Mouse (Mus musculus) forebrain, postnatal 0 days (tissue): ENCODE data around the gene Chrna1. TPM values are rescaled to one million over a fixed set of nuclear protein-coding genes. Genes with fewer than 3 reads are reported as not detected.

Source experiments
- ATAC-seq: fragments of 200-750 bp; cut with Nextera tagmentation; 2 replicates; pipeline ENCODE4 v1.8.0; 2017; ENCODE audit warnings: mild to moderate bottlenecking, moderate library complexity
- DNase-seq: peaks from one replicate; pipeline ENCODE4 v3.0.0-alpha.2; 2015
- H3K27ac ChIP-seq: fragments of 300-500 bp; sonication (generic); 2 replicates; pipeline ENCODE4 v1.5.1; 2014; ENCODE audit warnings: low read depth, mild to moderate bottlenecking, antibody characterized with exemption, low read length, moderate library complexity, mixed read lengths
- H3K27me3 ChIP-seq: fragments of 300-500 bp; sonication (generic); 2 replicates; pipeline ENCODE4 v1.6.1; 2014; ENCODE audit warnings: mild to moderate bottlenecking, low read length, mixed read lengths; ENCODE audit not compliant: insufficient read depth
- H3K36me3 ChIP-seq: fragments of 300-500 bp; sonication (generic); 2 replicates; pipeline ENCODE4 v1.6.1; 2014; ENCODE audit warnings: mild to moderate bottlenecking, moderate library complexity; ENCODE audit not compliant: insufficient read depth
- H3K4me1 ChIP-seq: fragments of 300-500 bp; sonication (generic); 2 replicates; pipeline ENCODE4 v1.6.1; 2014; ENCODE audit warnings: antibody characterized with exemption; ENCODE audit not compliant: insufficient read depth
- H3K4me2 ChIP-seq: fragments of 300-500 bp; sonication (generic); 2 replicates; pipeline ENCODE4 v1.6.1; 2014; ENCODE audit warnings: low read depth, mild to moderate bottlenecking, moderate library complexity
- H3K4me3 ChIP-seq: fragments of 300-500 bp; sonication (generic); 2 replicates; pipeline ENCODE4 v1.5.1; 2014; ENCODE audit warnings: low read depth, low read length, mixed read lengths
- H3K9ac ChIP-seq: fragments of 300-500 bp; sonication (generic); 2 replicates; pipeline ENCODE4 v1.6.1; 2014; ENCODE audit warnings: mild to moderate bottlenecking
- H3K9me3 ChIP-seq: fragments of 300-500 bp; sonication (generic); 2 replicates; pipeline ENCODE4 v1.6.1; 2016; ENCODE audit warnings: low read length
- CTCF ChIP-seq: sonication (generic); IDR thresholded peaks from 2 replicates; pipeline ENCODE4 v1.5.1; 2016; ENCODE audit warnings: antibody characterized with exemption, control low read depth, low read depth
- WGBS: fragments of 180-500 bp; shearing (Covaris S2); extraction: QIAGEN DNeasy Blood & Tissue Kit; methylation state at CpG from one replicate; pipeline ENCODE4 v1.1.7; 2014; 5-methylcytosine and 5-hydroxymethylcytosine counted together
- polyA plus RNA-seq: library from polyadenylated mRNA; unstranded; fragments of >200 nt; fragmentation: Nextera tagmentation; extraction: Ambion mirVana; gene quantifications from 2 replicates; pipeline ENCODE4 v1.2.1, GENCODE M21; 2015
- total RNA-seq: library from RNA; depleted of rRNA; stranded (reverse); fragments of >200 nt; gene quantifications from 2 replicates; pipeline ENCODE4 v1.2.3, GENCODE M21; 2014

The Chrna1 gene
- total and polyA plus RNA-seq, 2 experiments from 2014 or later, result 0.05 to 0.17 TPM

DNA sequence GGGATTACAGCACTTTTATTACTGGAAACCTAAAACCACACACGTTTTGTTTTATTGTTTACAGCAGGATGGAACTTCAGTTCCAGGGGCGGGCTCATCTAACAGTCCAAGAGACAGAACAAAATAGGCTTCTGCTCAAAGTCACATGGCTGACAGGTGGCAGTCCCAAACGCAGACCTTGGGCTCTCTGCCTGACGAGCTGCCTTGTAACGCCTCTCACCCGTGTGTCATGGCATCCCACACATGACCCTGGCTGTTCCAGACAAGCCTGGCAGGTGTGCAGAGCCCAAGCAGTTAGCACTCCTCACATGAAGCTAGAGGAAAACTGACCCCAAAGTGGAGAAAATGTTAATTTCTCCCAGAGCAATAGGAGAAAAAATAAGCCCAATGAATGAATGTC, 31.7 kb upstream of the Chrna1 start:
- no peaks in the 10 kb centered on the region for H3K4me1 ChIP-seq
- no peak overlapping the region for H3K9ac ChIP-seq
- DNase-seq (no peak), ATAC-seq (no peak)
- no peak for TF ChIP-seq CTCF
- H3K4me2 ChIP-seq, result no peak overlapping the region
- 69% methylated on average over 6 of the region's 6 CpGs for WGBS
- no peaks in the 10 kb centered on the region for H3K9me3 ChIP-seq
- no peak overlapping the region for H3K27ac ChIP-seq
- no peak overlapping the region for H3K4me3 ChIP-seq
- no peaks in the 10 kb centered on the region for H3K27me3 ChIP-seq
- H3K36me3 ChIP-seq, result peaks cover 12% of the 10 kb centered on the region

DNA sequence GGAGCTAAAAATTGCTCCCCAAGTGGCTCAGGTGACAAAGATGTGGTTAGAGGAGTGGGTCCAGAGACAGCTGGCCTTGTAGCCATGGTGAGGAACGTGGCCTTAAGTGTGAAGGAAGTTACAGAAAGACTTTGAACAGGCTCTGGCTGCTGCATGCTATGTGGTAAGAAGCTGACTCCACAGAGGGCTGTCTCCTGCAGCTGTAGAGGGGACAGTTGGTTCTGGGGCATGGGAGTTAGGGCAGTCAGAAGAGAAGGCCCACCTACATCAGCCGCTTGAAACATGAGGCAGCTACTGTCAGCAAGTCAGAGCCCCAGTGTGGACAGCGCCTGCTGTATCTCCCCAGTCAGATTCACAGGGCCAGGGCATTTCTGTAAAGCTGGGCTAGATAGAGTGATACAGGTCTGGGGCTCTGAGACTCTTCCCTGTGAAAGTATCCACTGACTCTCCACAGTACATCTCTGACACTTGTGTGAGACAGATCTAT, 29.6 kb upstream of the Chrna1 start:
- H3K4me1 ChIP-seq, result peaks cover 6% of the 10 kb centered on the region
- H3K9me3 ChIP-seq, result no peaks in the 10 kb centered on the region
- H3K27me3 ChIP-seq, result no peaks in the 10 kb centered on the region
- ATAC-seq (no peak), DNase-seq (no peak)
- no peak for TF ChIP-seq CTCF
- H3K27ac ChIP-seq, result no peak overlapping the region
- H3K36me3 ChIP-seq, result peaks cover 7% of the 10 kb centered on the region
- H3K4me2 ChIP-seq, result no peak overlapping the region
- no peak overlapping the region for H3K9ac ChIP-seq
- 96% methylated on average over 3 of the region's 3 CpGs for whole genome bisulfite sequencing
- H3K4me3 ChIP-seq, result no peak overlapping the region

DNA sequence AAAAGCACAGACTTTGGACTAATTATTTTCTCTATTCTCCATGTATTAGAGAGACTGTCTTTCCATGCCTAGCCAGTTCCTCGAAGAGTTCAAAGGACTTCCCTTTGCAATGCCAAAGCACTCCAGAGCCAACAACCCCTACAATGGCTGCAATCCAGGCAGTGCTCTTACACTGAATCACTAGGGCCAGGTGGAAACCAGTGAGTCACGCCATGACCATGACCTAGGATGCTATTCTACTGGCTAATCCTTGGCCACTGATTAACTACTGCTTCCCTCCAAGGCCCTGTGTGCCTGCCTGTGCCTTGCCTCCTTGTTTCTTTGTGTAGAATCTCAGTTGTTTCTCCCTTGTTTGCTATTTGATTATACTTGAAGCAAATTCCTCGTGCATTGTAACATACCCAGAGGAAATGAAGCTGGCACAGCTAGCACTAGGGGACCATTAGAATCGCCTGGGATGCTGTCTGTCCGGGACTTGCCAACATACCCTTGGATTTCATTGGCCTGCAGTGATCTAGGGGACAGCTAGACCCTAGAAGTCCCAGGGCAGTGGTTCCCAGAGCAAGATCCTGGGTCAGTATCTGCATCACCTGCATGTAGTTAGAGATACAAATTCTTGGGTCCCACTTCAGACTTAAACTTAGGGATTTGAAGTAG, 29.1 kb upstream of the Chrna1 start:
- Histone ChIP-seq H3K36me3 (peaks cover 7% of the 10 kb centered on the region), H3K27ac (no peak overlapping the region), H3K4me2 (no peak overlapping the region), H3K9me3 (no peaks in the 10 kb centered on the region), H3K9ac (no peak overlapping the region), H3K27me3 (no peaks in the 10 kb centered on the region), H3K4me1 (peaks cover 11% of the 10 kb centered on the region), H3K4me3 (no peak overlapping the region)
- TF ChIP-seq CTCF, result no peak
- 67% methylated on average over 5 of the region's 5 CpGs for WGBS
- ATAC-seq (no peak), DNase-seq (no peak)

DNA sequence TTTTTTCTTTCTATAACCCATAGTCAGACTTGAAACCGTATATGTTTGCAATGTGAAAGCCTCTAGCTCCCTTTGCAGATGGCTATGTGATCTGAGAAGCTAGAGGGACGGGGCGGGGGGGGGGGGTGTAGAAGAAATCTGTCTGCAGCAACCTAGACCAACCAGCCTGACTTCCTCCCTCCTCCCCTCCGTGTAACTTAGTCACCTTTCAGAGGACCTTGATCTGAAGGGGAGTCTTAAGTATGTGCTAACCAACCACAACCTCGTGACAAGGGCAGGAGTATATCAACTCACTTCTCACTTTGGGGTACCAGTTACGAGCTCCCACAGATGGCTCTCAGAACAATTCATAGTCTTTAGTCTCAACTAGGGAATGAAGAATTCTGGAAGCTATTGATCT, 28.3 kb upstream of the Chrna1 start:
- no peak overlapping the region for H3K9ac ChIP-seq
- H3K9me3 ChIP-seq, result no peaks in the 10 kb centered on the region
- peaks cover 11% of the 10 kb centered on the region for H3K4me1 ChIP-seq
- no peak overlapping the region for H3K27ac ChIP-seq
- ATAC-seq (no peak), DNase-seq (no peak)
- H3K27me3 ChIP-seq, result no peaks in the 10 kb centered on the region
- no peak for TF ChIP-seq CTCF
- H3K36me3 ChIP-seq, result peaks cover 7% of the 10 kb centered on the region
- H3K4me3 ChIP-seq, result no peak overlapping the region
- H3K4me2 ChIP-seq, result no peak overlapping the region
- WGBS, result 82% methylated on average over 6 of the region's 6 CpGs

DNA sequence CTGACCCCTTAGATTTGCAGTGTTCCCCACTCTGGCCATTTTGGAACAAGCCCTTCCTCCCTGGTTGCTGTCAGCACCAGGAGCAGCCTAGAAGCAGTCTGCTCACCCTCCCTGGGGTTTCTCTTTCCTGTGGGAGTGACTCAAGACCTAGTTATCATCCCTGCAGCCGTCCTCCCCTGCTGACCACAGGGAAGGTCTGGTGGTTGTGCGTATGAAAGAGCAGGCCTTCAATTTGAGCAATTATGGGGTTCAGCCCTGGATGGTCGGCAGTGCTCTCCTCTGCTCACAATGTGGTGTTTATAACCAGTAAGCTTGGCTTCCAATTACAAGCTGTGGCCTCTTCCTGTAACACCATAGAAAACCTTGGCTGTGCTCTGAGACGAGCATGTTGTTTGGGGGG, 27.5 kb upstream of the Chrna1 start:
- DNase-seq (no peak), ATAC-seq (no peak)
- no peak overlapping the region for H3K9ac ChIP-seq
- H3K4me1 ChIP-seq, result peaks cover 11% of the 10 kb centered on the region
- H3K4me2 ChIP-seq, result no peak overlapping the region
- no peaks in the 10 kb centered on the region for H3K9me3 ChIP-seq
- 51% methylated on average over 4 of the region's 4 CpGs for WGBS
- peaks cover 6% of the 10 kb centered on the region for H3K36me3 ChIP-seq
- TF ChIP-seq CTCF, result no peak
- no peaks in the 10 kb centered on the region for H3K27me3 ChIP-seq
- H3K4me3 ChIP-seq, result no peak overlapping the region
- H3K27ac ChIP-seq, result no peak overlapping the region

DNA sequence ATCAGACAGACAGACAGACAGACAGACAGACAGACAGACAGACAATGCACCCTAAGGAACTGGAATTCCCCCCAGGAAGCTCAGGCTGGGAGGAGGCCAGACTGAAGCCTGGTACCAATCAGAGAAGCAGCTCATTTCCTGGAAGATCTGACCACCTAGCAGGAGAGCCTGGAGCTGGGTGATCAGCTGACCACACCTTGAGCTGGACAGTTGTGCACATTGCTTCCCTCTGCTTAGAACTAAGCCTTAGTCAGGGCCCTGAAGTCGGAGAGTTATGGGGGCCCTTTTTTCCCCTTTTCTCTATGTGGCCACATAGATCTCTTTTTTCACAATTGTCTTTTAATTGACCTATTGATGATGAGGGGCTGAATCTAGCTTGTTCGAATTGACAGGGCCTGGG, 27.0 kb upstream of the Chrna1 start:
- WGBS, result 71% methylated on average over 2 of the region's 2 CpGs
- H3K9ac ChIP-seq, result no peak overlapping the region

DNA sequence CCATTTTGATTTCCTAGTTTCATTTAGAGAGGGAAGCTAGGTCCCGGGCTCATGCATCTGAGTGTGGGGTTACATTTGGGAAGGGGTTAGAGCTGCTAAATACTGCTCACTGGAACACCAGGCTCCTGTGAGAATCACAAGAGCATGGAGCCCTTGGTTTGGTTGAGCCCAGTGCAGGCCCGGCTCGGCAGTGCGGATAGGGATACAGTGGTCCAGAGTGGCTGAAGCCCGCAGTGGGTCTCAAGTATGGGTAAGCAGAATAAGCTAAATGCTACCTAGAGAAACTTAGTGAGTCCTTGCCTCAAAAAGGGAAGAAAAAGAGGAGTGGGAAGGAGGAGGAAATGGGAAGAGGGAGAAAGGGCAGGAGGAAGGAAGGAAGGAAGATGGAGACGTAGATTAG, 26.5 kb upstream of the Chrna1 start:
- Histone ChIP-seq H3K36me3 (peaks cover 3% of the 10 kb centered on the region; the same call in 1 of the 2 replicates), H3K4me3 (no peak overlapping the region), H3K4me2 (no peak overlapping the region), H3K9me3 (no peaks in the 10 kb centered on the region), H3K27ac (no peak overlapping the region), H3K9ac (no peak overlapping the region), H3K27me3 (no peaks in the 10 kb centered on the region), H3K4me1 (peaks cover 11% of the 10 kb centered on the region)
- no peak for ATAC-seq
- WGBS, result 90% methylated on average over 6 of the region's 6 CpGs
- no peak for TF ChIP-seq CTCF
- no peak for DNase-seq

More for the DNA sequence above, 27.0 kb upstream of the Chrna1 start:
- no peaks in the 10 kb centered on the region for H3K9me3 ChIP-seq
- H3K36me3 ChIP-seq, result peaks cover 3% of the 10 kb centered on the region; the same call in 1 of the 2 replicates
- H3K4me1 ChIP-seq, result peaks cover 11% of the 10 kb centered on the region
- no peak overlapping the region for H3K4me3 ChIP-seq
- TF ChIP-seq CTCF, result no peak
- DNase-seq (no peak), ATAC-seq (no peak)
- H3K27ac ChIP-seq, result no peak overlapping the region
- no peaks in the 10 kb centered on the region for H3K27me3 ChIP-seq
- no peak overlapping the region for H3K4me2 ChIP-seq
